Mouse (Mus musculus) spleen, adult 2 months (tissue): ENCODE measurements around the gene Zfp354a.

Experiments used
- CTCF ChIP-seq: fragments of 200-500 bp; IDR thresholded peaks from 2 replicates; pipeline ENCODE4 v1.5.1; 2011; ENCODE audit warnings: mild to moderate bottlenecking, inconsistent platforms; ENCODE audit not compliant: insufficient read depth, insufficient read length, insufficient replicate concordance; ENCODE audit errors: extremely low read depth
- POLR2A ChIP-seq: fragments of 200-500 bp; IDR thresholded peaks from 2 replicates; pipeline ENCODE4 v1.6.1; 2011; ENCODE audit warnings: low read depth, low read length, inconsistent platforms

DNA sequence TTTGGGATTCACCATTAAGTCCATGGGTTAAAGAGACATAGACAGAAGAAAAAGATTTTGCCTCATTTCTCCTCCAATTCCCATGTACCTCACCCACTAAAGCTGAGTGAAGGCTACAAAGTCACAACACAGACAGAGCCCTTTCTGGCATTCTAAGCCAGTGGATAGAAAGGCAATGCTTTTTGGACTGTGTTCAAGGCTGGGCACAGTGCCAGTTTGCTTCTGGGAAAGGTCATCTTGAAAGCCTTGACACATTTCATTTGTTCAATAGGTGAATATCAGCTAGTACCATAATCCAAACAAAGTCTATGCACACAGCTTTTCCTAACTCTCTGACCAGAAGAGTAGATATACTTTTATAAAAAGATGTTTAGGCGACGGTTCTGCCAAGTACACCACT, 23.1 kb upstream of the Zfp354a start:
- no peak for TF ChIP-seq CTCF
- TF ChIP-seq POLR2A = no peak
